Mouse (Mus musculus) midbrain, embryonic 16.5 days (tissue): ENCODE measurements around the gene Slc45a2. TPM values are rescaled to one million over a fixed set of nuclear protein-coding genes. Genes with fewer than 3 reads are reported as not detected.

ENCODE experiments used
- ATAC-seq: fragments of 200-750 bp; cut with Nextera tagmentation; 2 replicates; pipeline ENCODE4 v1.8.0; 2017; ENCODE audit warnings: moderate TSS enrichment
- H3K27ac ChIP-seq: fragments of 300-500 bp; sonication (generic); 2 replicates; pipeline ENCODE4 v1.5.1; 2014; ENCODE audit warnings: mild to moderate bottlenecking, low read length, mixed read lengths
- H3K27me3 ChIP-seq: fragments of 300-500 bp; sonication (generic); 2 replicates; pipeline ENCODE4 v1.6.1; 2014; ENCODE audit warnings: low read depth, low read length, mixed read lengths; ENCODE audit not compliant: control insufficient read depth, insufficient read depth
- H3K36me3 ChIP-seq: fragments of 300-500 bp; sonication (generic); 2 replicates; pipeline ENCODE4 v1.6.1; 2014; ENCODE audit warnings: mild to moderate bottlenecking, low read length, moderate library complexity, mixed read lengths; ENCODE audit not compliant: control insufficient read depth, insufficient read depth
- H3K4me1 ChIP-seq: fragments of 300-500 bp; sonication (generic); 2 replicates; pipeline ENCODE4 v1.6.1; 2014; ENCODE audit warnings: mild to moderate bottlenecking, low read length, mixed read lengths; ENCODE audit not compliant: control insufficient read depth, insufficient read depth
- H3K4me2 ChIP-seq: fragments of 300-500 bp; sonication (generic); 2 replicates; pipeline ENCODE4 v1.6.1; 2014; ENCODE audit warnings: mild to moderate bottlenecking, low read length, mixed read lengths
- H3K4me3 ChIP-seq: fragments of 300-500 bp; sonication (generic); 2 replicates; pipeline ENCODE4 v1.5.1; 2014; ENCODE audit warnings: low read depth, mild to moderate bottlenecking, low read length, moderate library complexity, mixed read lengths
- H3K9ac ChIP-seq: fragments of 300-500 bp; sonication (generic); 2 replicates; pipeline ENCODE4 v1.6.1; 2014; ENCODE audit warnings: low read depth, low read length, mixed read lengths
- H3K9me3 ChIP-seq: fragments of 300-500 bp; sonication (generic); replicated peaks from 2 replicates; pipeline ENCODE4 v1.6.1; 2014; ENCODE audit warnings: mild to moderate bottlenecking, low read length, mixed read lengths; ENCODE audit not compliant: control insufficient read depth, poor library complexity, severe bottlenecking
- WGBS: fragments of 180-500 bp; shearing (Covaris S2); extraction: QIAGEN DNeasy Blood & Tissue Kit; methylation state at CpG from one replicate; pipeline ENCODE4 v1.1.7; 2014; 5-methylcytosine and 5-hydroxymethylcytosine counted together
- polyA plus RNA-seq: library from polyadenylated mRNA; unstranded; fragments of >200 nt; fragmentation: Nextera tagmentation; extraction: Ambion mirVana; gene quantifications from 2 replicates; pipeline ENCODE4 v1.2.1, GENCODE M21; 2015

Slc45a2 gene
- polyA plus RNA-seq: 0.06 TPM in 1 of 2 replicates, not detected in the other

DNA sequence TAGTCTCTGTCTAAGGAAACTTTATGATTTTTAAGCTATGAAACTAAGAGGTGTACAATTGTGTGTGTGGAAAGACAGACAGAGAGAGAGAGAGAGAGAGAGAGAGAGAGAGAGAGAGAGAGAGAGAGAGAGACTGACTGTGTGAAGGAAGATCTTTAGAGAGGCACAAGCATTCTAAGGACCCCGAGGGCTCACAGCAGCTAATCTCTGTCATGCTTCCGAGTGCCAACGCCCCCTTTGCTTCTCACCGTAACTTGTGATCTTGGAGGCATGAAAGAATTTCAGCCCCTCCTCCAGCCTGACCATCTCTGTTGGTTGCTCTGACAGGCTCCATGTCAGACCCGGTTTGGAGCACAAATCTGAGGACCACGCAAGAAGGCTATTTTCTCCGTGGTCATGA lies at the start of gene Slc45a2:
TSS of gene Slc45a2 (plus strand) at position 301 of the 400 bp plus-strand sequence.
- H3K4me3 ChIP-seq: no peak within 1 kb of the TSS
- no peaks in the 10 kb centered on the region for H3K4me1 ChIP-seq
- no peaks in the 10 kb centered on the region for H3K27me3 ChIP-seq
- 43% methylated on average over 7 of the region's 7 CpGs for whole genome bisulfite sequencing
- ATAC-seq: no peak
- no peaks in the 10 kb centered on the region for H3K9me3 ChIP-seq
- no peak within 1 kb of the TSS for H3K4me2 ChIP-seq
- H3K27ac ChIP-seq: no peak within 1 kb of the TSS
- H3K36me3 ChIP-seq: no peaks in the 10 kb centered on the region
- no peak within 1 kb of the TSS for H3K9ac ChIP-seq

DNA sequence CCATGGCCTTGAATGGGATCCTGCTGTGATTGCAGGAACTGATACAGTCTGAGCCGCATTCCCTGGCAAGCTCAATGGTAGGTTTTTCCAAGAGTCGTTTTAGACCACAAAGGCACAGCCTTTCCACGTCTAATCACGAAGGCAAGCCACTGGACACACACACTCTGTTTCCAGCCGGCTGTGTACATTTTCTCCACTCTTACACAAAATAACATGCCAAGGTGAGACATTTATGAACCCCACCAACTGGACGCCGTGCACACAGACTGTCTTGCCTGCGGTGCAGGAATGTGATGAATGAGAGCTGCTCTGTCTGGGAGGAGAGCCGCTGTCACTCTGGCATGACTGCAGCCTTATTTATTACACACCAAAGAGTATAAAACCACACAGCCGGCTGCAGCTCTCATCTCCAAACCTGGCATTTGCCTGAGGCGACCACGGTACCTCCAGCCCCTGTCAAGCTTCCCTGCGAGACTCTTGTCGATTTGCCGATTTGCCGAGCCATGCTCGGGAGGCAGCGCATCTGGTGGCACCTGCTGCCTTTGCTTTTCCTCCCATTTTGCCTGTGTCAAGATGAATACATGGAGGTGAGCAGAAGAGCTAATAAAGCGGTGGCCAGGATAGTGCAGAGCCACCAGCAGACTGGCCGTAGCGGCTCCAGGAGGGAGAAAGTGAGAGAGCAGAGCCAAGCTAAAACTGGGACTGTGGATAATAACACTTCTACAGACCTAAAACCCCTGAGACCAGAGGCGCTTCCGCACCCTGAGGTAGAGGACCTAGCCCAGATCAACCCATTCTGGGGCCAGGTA lies 48.4 kb upstream of the Slc45a2 start, which contains the start of gene C1qtnf3:
TSS of gene C1qtnf3 (plus strand) at position 382 of the 809 bp plus-strand sequence.
- Histone ChIP-seq H3K27ac (peak within 1 kb of the TSS; percentile 14; the same call in 1 of the 2 replicates), H3K4me2 (0 out of 2 replicates have a peak within 1 kb of the TSS, but pooled peaks have one; percentile 13), H3K36me3 (no peaks in the 10 kb centered on the region), H3K9me3 (no peaks in the 10 kb centered on the region), H3K4me1 (peaks cover 3% of the 10 kb centered on the region; the same call in 1 of the 2 replicates), H3K27me3 (no peaks in the 10 kb centered on the region), H3K9ac (no peak within 1 kb of the TSS), H3K4me3 (no peak within 1 kb of the TSS)
- ATAC-seq: no peak
- WGBS: 71% methylated on average over 23 of the region's 23 CpGs

- 47% methylated on average over 4 of the region's 4 CpGs for WGBS
- ATAC-seq: no peak
These were observed 47.7 kb upstream of the Slc45a2 start for GRCm38 (mm10) chr15:10952760-10953305.

GRCm38 (mm10) chr15:10953465-10953864 lies 47.1 kb upstream of the Slc45a2 start:
- no peak overlapping the region for H3K9ac ChIP-seq
- H3K27me3 ChIP-seq: no peaks in the 10 kb centered on the region
- no peak overlapping the region for H3K4me3 ChIP-seq
- 66% methylated on average over 1 of the region's 1 CpGs for WGBS
- H3K36me3 ChIP-seq: no peaks in the 10 kb centered on the region
- peaks cover 3% of the 10 kb centered on the region; the same call in 1 of the 2 replicates for H3K4me1 ChIP-seq
- ATAC-seq: no peak
- no peak overlapping the region for H3K4me2 ChIP-seq
- H3K27ac ChIP-seq: no peak overlapping the region
- no peaks in the 10 kb centered on the region for H3K9me3 ChIP-seq

More at GRCm38 (mm10) chr15:10952760-10953305, 47.7 kb upstream of the Slc45a2 start:
- Histone ChIP-seq H3K36me3 (no peaks in the 10 kb centered on the region), H3K27me3 (no peaks in the 10 kb centered on the region), H3K4me3 (no peak overlapping the region), H3K9ac (no peak overlapping the region), H3K9me3 (no peaks in the 10 kb centered on the region), H3K4me2 (no peak overlapping the region), H3K4me1 (peaks cover 3% of the 10 kb centered on the region; the same call in 1 of the 2 replicates), H3K27ac (no peak overlapping the region)

GRCm38 (mm10) chr15:10954381-10955016 lies 46.0 kb upstream of the Slc45a2 start:
- H3K9me3 ChIP-seq: no peaks in the 10 kb centered on the region
- H3K27ac ChIP-seq: no peak overlapping the region
- no peaks in the 10 kb centered on the region for H3K36me3 ChIP-seq
- H3K4me3 ChIP-seq: no peak overlapping the region
- H3K27me3 ChIP-seq: no peaks in the 10 kb centered on the region
- H3K4me1 ChIP-seq: peaks cover 3% of the 10 kb centered on the region; the same call in 1 of the 2 replicates
- WGBS: 92% methylated on average over 6 of the region's 6 CpGs
- no peak for ATAC-seq
- no peak overlapping the region for H3K4me2 ChIP-seq
- H3K9ac ChIP-seq: no peak overlapping the region

- H3K4me3 ChIP-seq: no peak overlapping the region
- no peak overlapping the region for H3K9ac ChIP-seq
- no peak for ATAC-seq
- H3K4me2 ChIP-seq: no peak overlapping the region
- 74% methylated on average over 5 of the region's 5 CpGs for WGBS
- no peak overlapping the region for H3K27ac ChIP-seq
- H3K36me3 ChIP-seq: no peaks in the 10 kb centered on the region
- H3K4me1 ChIP-seq: peaks cover 3% of the 10 kb centered on the region; the same call in 1 of the 2 replicates
- H3K27me3 ChIP-seq: no peaks in the 10 kb centered on the region
- no peaks in the 10 kb centered on the region for H3K9me3 ChIP-seq
These were observed 45.4 kb upstream of the Slc45a2 start for GRCm38 (mm10) chr15:10955156-10955555.

DNA sequence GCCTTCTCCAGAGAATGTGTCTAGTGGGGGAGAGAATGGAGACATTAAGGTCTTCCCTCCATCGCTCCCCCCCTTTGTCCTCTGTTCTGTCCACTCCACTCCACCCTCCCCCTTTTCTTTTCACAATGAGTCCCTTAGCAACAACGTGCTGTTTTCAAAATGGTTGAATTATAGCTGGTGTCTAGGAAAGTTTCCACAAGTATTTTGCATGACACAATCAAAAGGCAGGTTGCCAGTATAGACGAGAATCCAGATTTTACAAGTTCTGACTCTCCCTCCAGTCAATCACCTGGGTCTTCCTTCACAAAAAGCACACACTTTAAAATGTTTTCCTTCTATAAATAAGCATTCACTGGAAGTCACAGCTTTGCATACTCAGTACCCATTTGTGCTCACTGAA lies 43.8 kb upstream of the Slc45a2 start:
- H3K4me3 ChIP-seq: no peak overlapping the region
- WGBS: 45% methylated on average over 3 of the region's 3 CpGs
- ATAC-seq: no peak
- H3K36me3 ChIP-seq: no peaks in the 10 kb centered on the region
- no peak overlapping the region for H3K4me2 ChIP-seq
- no peaks in the 10 kb centered on the region for H3K27me3 ChIP-seq
- no peaks in the 10 kb centered on the region for H3K9me3 ChIP-seq
- H3K9ac ChIP-seq: no peak overlapping the region
- H3K27ac ChIP-seq: no peak overlapping the region
- H3K4me1 ChIP-seq: peaks cover 3% of the 10 kb centered on the region; the same call in 1 of the 2 replicates

DNA sequence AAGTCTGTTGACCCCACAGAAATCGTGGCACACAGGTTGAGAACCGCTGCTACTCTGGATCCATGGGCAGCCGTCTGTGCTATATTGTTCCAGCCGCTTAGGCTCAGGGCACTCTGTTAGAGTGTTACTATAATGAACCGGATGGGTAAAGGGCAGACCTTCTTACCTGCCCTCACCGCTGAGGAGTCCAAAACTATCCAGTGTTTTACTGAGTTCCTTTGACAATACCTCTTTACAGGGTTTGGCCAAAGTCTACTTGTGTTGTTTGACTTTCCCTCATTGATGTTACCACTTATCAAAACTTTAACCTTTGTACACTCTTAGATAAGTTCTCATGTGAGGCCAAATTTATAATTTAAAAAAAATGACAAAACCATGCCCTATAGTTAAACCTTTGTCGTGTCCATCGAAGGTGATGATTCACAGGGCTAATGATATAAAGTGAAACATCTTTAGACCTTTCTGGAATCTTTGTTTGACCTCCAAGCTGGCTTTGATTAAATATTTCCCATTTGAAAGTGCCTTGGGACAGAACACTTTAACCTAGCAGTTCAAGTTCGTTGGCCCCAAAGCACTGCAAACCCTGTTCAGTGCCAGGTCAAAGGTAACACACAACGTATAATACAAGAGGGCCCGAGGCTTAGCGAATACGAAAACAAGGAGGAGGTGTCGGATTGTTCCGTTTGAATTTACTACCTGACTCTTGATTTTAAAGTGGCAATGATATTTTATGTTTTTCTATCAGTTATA lies 41.1 kb upstream of the Slc45a2 start:
- no peak overlapping the region for H3K4me2 ChIP-seq
- ATAC-seq: no peak

More for the DNA sequence above, 41.1 kb upstream of the Slc45a2 start:
- no peak overlapping the region for H3K4me3 ChIP-seq
- H3K27ac ChIP-seq: no peak overlapping the region
- H3K27me3 ChIP-seq: no peaks in the 10 kb centered on the region
- 93% methylated on average over 15 of the region's 15 CpGs for WGBS
- no peak overlapping the region for H3K9ac ChIP-seq
- H3K4me1 ChIP-seq: no peaks in the 10 kb centered on the region
- no peaks in the 10 kb centered on the region for H3K9me3 ChIP-seq
- no peaks in the 10 kb centered on the region for H3K36me3 ChIP-seq
